Mouse (Mus musculus): Measurements from ENCODE around the gene Slc9b1. TPM values are rescaled to one million over a fixed set of nuclear protein-coding genes. Genes with fewer than 3 reads are reported as not detected.

Gene Slc9b1
- total RNA-seq, 1 experiment from 2014 or later: 0.95 TPM

- peak; percentile 74 for ATAC-seq (replicated peaks; ENCODE audit: insufficient number of reproducible peaks, low FRiP score, low TSS enrichment, poor library complexity, severe bottlenecking)
Observed at GRCm38 (mm10) chr3:135422856-135423607, 75.2 kb downstream of the Slc9b1 start.

GRCm38 (mm10) chr3:135423608-135424212, 75.9 kb downstream of the Slc9b1 start, which contains the start of gene Cisd2:
TSS of gene Cisd2 (minus strand) at chr3:135423925.
- no peak for ATAC-seq (replicated peaks; ENCODE audit: insufficient number of reproducible peaks, low FRiP score, low TSS enrichment, poor library complexity, severe bottlenecking)

DNA sequence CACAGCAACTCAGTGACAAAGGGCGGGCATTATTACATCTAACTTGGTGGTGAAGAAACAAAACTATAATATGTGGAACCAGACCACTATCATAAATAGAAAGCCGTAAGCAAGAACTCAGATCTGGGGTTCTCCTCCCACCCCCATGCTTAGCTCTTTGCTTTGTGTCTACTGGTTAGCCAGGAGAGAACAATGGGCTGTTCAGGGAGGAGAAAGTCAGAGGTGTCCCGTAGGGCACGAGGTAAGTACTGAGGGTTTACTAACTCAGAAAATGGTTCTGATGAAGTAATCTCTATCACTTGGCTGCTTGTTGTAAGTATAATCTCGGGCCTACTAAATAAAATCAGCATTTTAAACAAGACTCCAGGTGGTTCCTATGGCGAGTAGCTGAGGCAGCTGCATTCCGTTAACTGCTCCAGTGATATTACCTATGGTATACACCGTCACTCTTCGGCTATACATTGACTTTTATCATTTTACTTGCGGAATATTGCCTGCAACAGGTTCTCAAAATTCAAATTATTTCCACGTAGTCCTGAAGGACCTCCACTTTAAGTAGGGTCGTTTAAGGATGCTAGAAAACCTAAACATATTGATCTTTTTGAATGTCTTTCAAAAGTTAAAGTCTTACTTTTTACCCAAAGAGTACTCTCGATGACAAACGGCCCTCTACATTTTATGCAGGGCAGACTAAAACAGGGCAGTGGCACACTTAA, 89.2 kb downstream of the Slc9b1 start:
- no peak for ATAC-seq (replicated peaks; ENCODE audit: insufficient number of reproducible peaks, low FRiP score, low TSS enrichment, poor library complexity, severe bottlenecking)

DNA sequence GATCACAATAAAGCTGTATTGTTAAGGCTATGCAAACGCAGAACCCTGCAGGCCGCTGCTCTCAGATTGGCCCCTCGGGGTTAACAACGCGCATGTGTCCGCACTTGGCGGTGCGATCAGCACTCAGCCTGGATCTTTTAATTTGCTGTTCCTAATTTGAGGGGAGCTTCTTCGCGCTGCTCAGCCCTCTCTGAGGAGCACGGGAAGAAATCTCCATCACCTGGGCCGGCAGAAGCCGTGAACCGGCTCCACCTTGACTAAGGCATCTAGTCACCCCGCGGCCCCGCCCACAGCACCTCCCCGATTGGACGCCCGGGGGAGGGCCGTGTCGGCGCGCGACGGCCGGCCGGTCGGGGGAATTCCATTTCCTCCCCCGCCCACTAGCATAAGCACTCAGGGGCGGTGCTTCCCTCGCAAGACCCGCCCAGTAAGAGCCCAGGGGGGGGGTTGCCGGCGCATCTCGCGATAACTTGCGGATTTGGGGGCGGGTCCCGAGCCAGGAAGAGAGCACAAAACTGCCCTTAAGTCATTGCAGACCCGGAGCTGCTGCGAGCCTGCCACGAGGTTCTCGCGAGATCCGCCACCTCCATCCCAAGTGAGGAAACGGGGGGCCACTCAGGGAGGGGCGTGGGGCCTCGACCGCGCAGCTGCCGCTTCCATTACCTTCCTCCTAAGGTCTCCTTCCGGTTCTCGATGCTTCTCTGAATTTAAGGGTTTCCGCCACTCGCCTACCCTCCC, 90.1 kb downstream of the Slc9b1 start, which contains the start of gene Ube2d3:
Ube2d3 (plus strand) TSS at position 392 of the 738 bp plus-strand sequence.
- peak; percentile 84 for ATAC-seq (replicated peaks; ENCODE audit: insufficient number of reproducible peaks, low FRiP score, low TSS enrichment, poor library complexity, severe bottlenecking)

DNA sequence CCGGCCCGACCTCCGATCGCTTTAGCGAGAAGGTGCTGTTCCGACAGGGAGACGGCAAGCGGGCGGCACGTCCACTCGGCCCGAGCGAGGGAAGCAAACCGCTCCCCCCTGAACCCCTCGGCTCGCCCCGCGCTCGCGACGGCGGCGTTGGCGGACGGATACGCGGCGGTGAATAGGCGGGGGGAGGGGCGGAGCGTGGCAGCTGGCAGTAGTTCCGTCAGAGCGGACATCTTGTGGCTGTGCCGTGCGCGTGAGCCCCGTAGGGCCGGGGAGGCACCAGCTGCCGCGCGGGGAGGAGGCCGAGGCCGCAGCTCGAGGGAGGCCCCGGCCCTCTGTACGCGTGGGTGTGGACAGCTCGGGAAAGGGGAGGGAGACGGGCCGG, 90.7 kb downstream of the Slc9b1 start:
- peak; percentile 47 for ATAC-seq (replicated peaks; ENCODE audit: insufficient number of reproducible peaks, low FRiP score, low TSS enrichment, poor library complexity, severe bottlenecking)

DNA sequence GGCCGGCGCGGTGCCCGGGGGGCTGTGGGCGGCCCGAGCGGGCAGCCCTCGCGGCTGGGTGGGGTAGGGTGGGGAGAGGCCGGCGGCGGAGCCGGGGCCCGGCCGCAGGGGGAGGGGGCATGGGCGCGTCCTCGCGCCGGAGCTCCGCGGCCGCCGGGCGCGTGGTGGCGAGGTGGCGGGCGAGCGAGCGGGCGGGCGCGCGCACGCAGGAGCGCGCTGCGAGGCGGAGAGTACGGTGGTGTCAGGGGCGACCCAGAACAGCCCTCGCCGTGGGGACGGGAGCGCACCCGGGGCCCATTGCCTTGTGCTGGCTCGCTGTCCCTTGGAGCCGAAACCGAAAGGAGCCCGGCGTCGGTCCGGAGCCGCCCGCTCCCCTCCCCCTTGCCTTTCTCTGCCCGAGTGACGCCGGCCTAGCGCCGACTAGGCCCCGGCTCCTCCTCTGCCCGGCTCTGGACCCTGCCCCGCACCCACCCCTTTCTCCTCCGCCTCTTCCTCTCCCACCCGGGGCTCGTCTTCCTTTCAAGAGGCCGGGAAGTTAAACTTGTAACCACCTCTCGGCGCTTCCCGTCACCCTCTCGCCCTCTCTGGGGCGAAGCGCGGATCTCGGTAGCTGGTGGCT, 91.2 kb downstream of the Slc9b1 start:
- ATAC-seq (replicated peaks; ENCODE audit: insufficient number of reproducible peaks, low FRiP score, low TSS enrichment, poor library complexity, severe bottlenecking): peak; percentile 64

DNA sequence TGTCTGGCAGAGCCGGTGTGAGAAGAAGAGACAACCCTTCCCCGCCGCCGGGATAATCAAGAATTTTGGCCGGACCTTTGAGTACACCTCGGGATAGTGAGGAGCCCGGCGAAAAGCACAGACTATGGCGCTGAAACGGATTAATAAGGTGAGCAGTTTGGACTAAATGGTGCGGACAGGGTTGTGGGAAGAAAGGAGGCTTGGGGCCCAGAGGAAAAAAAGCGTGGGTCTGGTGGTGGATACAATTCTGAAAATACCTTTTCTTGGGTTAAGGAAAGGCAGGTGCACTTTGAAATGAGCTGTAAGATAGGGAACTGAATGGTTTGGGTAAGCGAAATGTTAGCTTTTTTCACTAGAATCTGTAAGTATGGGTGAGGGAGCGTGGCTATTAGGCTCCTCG, 91.8 kb downstream of the Slc9b1 start:
- no peak for ATAC-seq (replicated peaks; ENCODE audit: insufficient number of reproducible peaks, low FRiP score, low TSS enrichment, poor library complexity, severe bottlenecking)

- ATAC-seq (replicated peaks; ENCODE audit: insufficient number of reproducible peaks, low FRiP score, low TSS enrichment, poor library complexity, severe bottlenecking): peak; percentile 47
Observed at GRCm38 (mm10) chr3:135440221-135440620, 92.4 kb downstream of the Slc9b1 start.

- no peak for ATAC-seq (replicated peaks; ENCODE audit: insufficient number of reproducible peaks, low FRiP score, low TSS enrichment, poor library complexity, severe bottlenecking)
Observed at GRCm38 (mm10) chr3:135440621-135441020, 92.8 kb downstream of the Slc9b1 start.

DNA sequence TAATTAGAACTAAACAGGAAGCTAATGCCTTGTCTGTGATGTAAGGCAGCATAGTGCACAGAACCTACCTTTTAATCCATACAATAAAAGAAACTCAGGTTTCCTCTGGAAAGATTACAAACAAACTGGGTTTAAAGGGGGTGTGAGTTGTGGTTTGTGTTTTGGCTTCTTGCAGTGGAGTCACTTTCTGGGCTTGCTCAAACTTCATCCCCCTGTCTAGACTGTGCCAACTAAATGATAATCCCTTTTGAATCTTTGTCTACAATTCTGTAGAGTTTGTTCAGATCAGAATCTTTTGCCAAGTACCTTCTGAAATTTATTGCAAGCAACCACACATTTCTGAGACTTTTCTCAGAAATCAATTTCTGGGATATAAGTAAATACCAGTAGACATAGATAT, 97.1 kb downstream of the Slc9b1 start:
- no peak for ATAC-seq (replicated peaks; ENCODE audit: insufficient number of reproducible peaks, low FRiP score, low TSS enrichment, poor library complexity, severe bottlenecking)

Other genes starting within 250 kb of the Slc9b1 start
- 1.8 to 2.4 TPM (median 2.0 TPM) in 3 replicates for gene Cenpe, start 135.5 kb upstream of the Slc9b1 start, total RNA-seq (2017)
- gene Bdh2, start 66.8 kb upstream of the Slc9b1 start, total RNA-seq (2017): not detected in 3 replicates
- not detected in 3 replicates for gene Slc9b2, start 40.3 kb upstream of the Slc9b1 start, total RNA-seq (2017)
- 47.2 to 67.5 TPM (median 55.4 TPM) in 3 replicates for gene Cisd2, start 75.9 kb downstream of the Slc9b1 start, total RNA-seq (2017)
- gene Ube2d3, start 90.1 kb downstream of the Slc9b1 start, total RNA-seq (2017): 588 to 777 TPM (median 773 TPM) in 3 replicates
- 41.5 to 56.4 TPM (median 47.4 TPM) in 3 replicates for gene Manba, start 137.6 kb downstream of the Slc9b1 start, total RNA-seq (2017)